In the genomic region with DNA sequence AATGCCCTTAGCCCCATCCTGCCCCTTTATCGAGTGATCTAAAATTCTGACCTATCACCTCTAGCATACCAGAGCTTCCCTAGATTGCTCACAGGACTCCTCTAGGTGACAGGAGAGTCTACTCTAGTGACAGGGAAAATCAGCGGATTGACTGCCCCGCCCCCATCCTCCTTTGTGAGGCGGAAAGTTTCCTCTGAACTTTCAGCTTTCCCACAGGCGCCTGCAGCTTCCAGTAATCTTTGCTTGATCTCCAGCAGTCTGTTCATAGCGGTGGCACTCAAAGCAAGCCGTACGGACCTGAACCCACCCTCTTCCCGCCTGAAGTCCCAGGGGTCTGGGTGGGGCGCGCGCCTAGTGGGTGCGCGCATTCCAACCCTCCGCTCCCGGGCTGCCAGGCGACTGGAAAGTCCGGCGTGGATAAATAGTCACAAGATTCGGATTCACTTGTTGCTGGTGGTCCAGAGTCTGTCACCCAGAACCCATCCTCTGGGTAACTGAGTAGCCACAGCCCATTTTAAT, we compare ENCODE assay signal across 8 mouse cellular contexts. TPM values are rescaled to one million over a fixed set of nuclear protein-coding genes. Genes with fewer than 3 reads are reported as not detected.
DNase-seq lines count a peak whose midpoint lies in the region; ATAC-seq and TF ChIP-seq lines count a peak whose summit lies in the region.

No protein-coding gene starts in this region.

- WGBS in forebrain, embryonic 12.5 days, result 1% methylated on average over 20 of the region's 20 CpGs
- WGBS in midbrain, embryonic 11.5 days, result under 1% methylated on average over 20 of the region's 20 CpGs

- H3K9ac ChIP-seq in forebrain, embryonic 12.5 days, result peak overlapping the region; percentile 47
- H3K9ac ChIP-seq in midbrain, embryonic 11.5 days (ENCODE audit: low read length), result peak overlapping the region; percentile 59

- H3K36me3 ChIP-seq in E14TG2a.4 (ENCODE audit: insufficient read depth, low read length), result peaks cover 15% of the 10 kb centered on the region; the same call in 1 of the 2 replicates
- H3K36me3 ChIP-seq in forebrain, embryonic 12.5 days (replicated peaks), result peaks cover 12% of the 10 kb centered on the region
- H3K36me3 ChIP-seq in midbrain, embryonic 11.5 days (ENCODE audit: control insufficient read depth, insufficient read depth, low read length), result no peaks in the 10 kb centered on the region

- peak overlapping the region; percentile 68 for H3K4me2 ChIP-seq in forebrain, embryonic 12.5 days
- H3K4me2 ChIP-seq in midbrain, embryonic 11.5 days, result peak overlapping the region; percentile 57

- peak overlapping the region; percentile 77 for H3K27ac ChIP-seq in forebrain, embryonic 12.5 days
- H3K27ac ChIP-seq in midbrain, embryonic 11.5 days (ENCODE audit: low read depth, low read length), result peak overlapping the region; percentile 75

- peaks cover 11% of the 10 kb centered on the region for H3K27me3 ChIP-seq in E14TG2a.4 (ENCODE audit: insufficient read depth, low read length)
- no peaks in the 10 kb centered on the region for H3K27me3 ChIP-seq in forebrain, embryonic 12.5 days
- H3K27me3 ChIP-seq in midbrain, embryonic 11.5 days (ENCODE audit: control insufficient read depth, insufficient read depth, low read length), result no peaks in the 10 kb centered on the region

- peak overlapping the region; percentile 74 for H3K4me3 ChIP-seq in E14TG2a.4 (replicated peaks; ENCODE audit: low read length)
- H3K4me3 ChIP-seq in forebrain, embryonic 12.5 days (replicated peaks), result peak overlapping the region; percentile 46
- peak overlapping the region; percentile 44 for H3K4me3 ChIP-seq in midbrain, embryonic 11.5 days (ENCODE audit: low read depth, low read length)

- intact Hi-C loops in heart, postnatal 25 days (cut with DNase I), result loop anchor here (1.0 kb wide), 1 partner anchor 17 kb away; a partner anchor contains a TSS

- no peak for TF ChIP-seq CTCF in E14TG2a.4 (conservative IDR thresholded peaks at IDR 0.05; ENCODE audit: low read length)

- DNase-seq in ZHBTc4 (ENCODE audit: low read depth, low spot score), result peak; percentile 97
- peak; percentile 85 for DNase-seq in heart, postnatal 25 days (ENCODE audit: low spot score)
- DNase-seq in kidney, postnatal 4 days, result peak; percentile 90 to 94
- peak; percentile 99 for DNase-seq in midbrain, embryonic 11.5 days (ENCODE audit: low spot score, missing footprints)
- peak; percentile 65 for DNase-seq in thymus, postnatal 4 days
- no peak for DNase-seq in spleen, postnatal 36 days (ENCODE audit: low spot score in 2 of 2)

- peaks cover 71% of the 10 kb centered on the region for H3K4me1 ChIP-seq in E14TG2a.4 (replicated peaks; ENCODE audit: low read depth, low read length)
- H3K4me1 ChIP-seq in forebrain, embryonic 12.5 days, result peaks cover 26% of the 10 kb centered on the region
- peaks cover 16% of the 10 kb centered on the region for H3K4me1 ChIP-seq in midbrain, embryonic 11.5 days (ENCODE audit: control insufficient read depth, insufficient read depth, low read length)

- ATAC-seq in forebrain, embryonic 12.5 days (ENCODE audit: low FRiP score), result peak; percentile 76
- ATAC-seq in midbrain, embryonic 11.5 days (ENCODE audit: low FRiP score), result peak; percentile 84

- H3K9me3 ChIP-seq in E14TG2a.4 (ENCODE audit: low read length), result no peaks in the 10 kb centered on the region
- no peaks in the 10 kb centered on the region for H3K9me3 ChIP-seq in forebrain, embryonic 12.5 days
- no peaks in the 10 kb centered on the region for H3K9me3 ChIP-seq in midbrain, embryonic 11.5 days (ENCODE audit: control insufficient read depth, low read length)

RNA-seq across cellular contexts. Expression of a gene that starts 0.8 kb away (rescaled TPM):
- 37.9 and 39.5 TPM in 2 replicates for polyA plus RNA-seq in forebrain, embryonic 12.5 days (2016; fragmentation: Nextera tagmentation; extraction: Ambion mirVana)
- total RNA-seq in heart, postnatal 25 days (2021), result 100 to 1,000 TPM; 354 to 360 TPM
- polyA plus RNA-seq in midbrain, embryonic 11.5 days (2014; fragmentation: Nextera tagmentation; extraction: Ambion mirVana), result 20.1 and 21.4 TPM in 2 replicates

RNA-seq across cellular contexts. Expression of a gene that starts 11.7 kb away (rescaled TPM):
- 101 and 103 TPM in 2 replicates for polyA plus RNA-seq in forebrain, embryonic 12.5 days (2016; fragmentation: Nextera tagmentation; extraction: Ambion mirVana)
- total RNA-seq in heart, postnatal 25 days (2021), result 10 to 100 TPM; 78.7 to 93.7 TPM
- 62.2 and 63.0 TPM in 2 replicates for polyA plus RNA-seq in midbrain, embryonic 11.5 days (2014; fragmentation: Nextera tagmentation; extraction: Ambion mirVana)

RNA-seq across cellular contexts. Expression of a gene that starts 17.3 kb away (rescaled TPM):
- polyA plus RNA-seq in forebrain, embryonic 12.5 days (2016; fragmentation: Nextera tagmentation; extraction: Ambion mirVana), result 67.6 and 70.0 TPM in 2 replicates
- total RNA-seq in heart, postnatal 25 days (2021), result 10 to 100 TPM in 1 of 2 experiments, 1 to 10 TPM in 1; 9.5 to 10.1 TPM
- polyA plus RNA-seq in midbrain, embryonic 11.5 days (2014; fragmentation: Nextera tagmentation; extraction: Ambion mirVana), result 34.4 and 36.2 TPM in 2 replicates

RNA-seq across cellular contexts. Expression of a gene that starts 18.4 kb away (rescaled TPM):
- polyA plus RNA-seq in forebrain, embryonic 12.5 days (2016; fragmentation: Nextera tagmentation; extraction: Ambion mirVana), result 44.1 and 49.0 TPM in 2 replicates
- 10 to 100 TPM; 25.8 to 26.4 TPM for total RNA-seq in heart, postnatal 25 days (2021)
- 48.1 and 48.6 TPM in 2 replicates for polyA plus RNA-seq in midbrain, embryonic 11.5 days (2014; fragmentation: Nextera tagmentation; extraction: Ambion mirVana)

RNA-seq across cellular contexts. Expression of a gene that starts 28.8 kb away (rescaled TPM):
- 85.7 and 91.4 TPM in 2 replicates for polyA plus RNA-seq in forebrain, embryonic 12.5 days (2016; fragmentation: Nextera tagmentation; extraction: Ambion mirVana)
- total RNA-seq in heart, postnatal 25 days (2021), result 10 to 100 TPM; 74.2 to 74.3 TPM
- 103 TPM in 2 replicates for polyA plus RNA-seq in midbrain, embryonic 11.5 days (2014; fragmentation: Nextera tagmentation; extraction: Ambion mirVana)

Comparison
In these comparisons a context has a peak if more than half of its experiments do, and no peak if none do; other contexts are left out.
1. DNase-seq: peak in ZHBTc4 (single experiment), heart, postnatal 25 days (single experiment), kidney, postnatal 4 days (2 of 2), midbrain, embryonic 11.5 days (single experiment) and thymus, postnatal 4 days (single experiment); none in spleen, postnatal 36 days (0 of 2).
2. Peak in every context shown above with its lines, with median percentiles within 50 percentile points of each other: H3K4me3 ChIP-seq.